Mouse (Mus musculus): ENCODE results near the gene Nfib. TPM values are rescaled to one million over a fixed set of nuclear protein-coding genes. Genes with fewer than 3 reads are reported as not detected.

Nfib gene
- total RNA-seq, 2 experiments from 2014 or later = 118 to 124 TPM

- DNase-seq (ENCODE audit: low spot score in 2 of 2) = no peak
Measured at GRCm38 (mm10) chr4:82398282-82398681, 307.3 kb downstream of the Nfib start.

GRCm38 (mm10) chr4:82396805-82397204 is 308.7 kb downstream of the Nfib start:
- no peak for DNase-seq (ENCODE audit: low spot score in 2 of 2)

GRCm38 (mm10) chr4:82396003-82396402 is 309.5 kb downstream of the Nfib start:
- no peak for DNase-seq (ENCODE audit: low spot score in 2 of 2)

GRCm38 (mm10) chr4:82394346-82394745 is 311.2 kb downstream of the Nfib start:
- DNase-seq (ENCODE audit: low spot score in 2 of 2) = no peak

GRCm38 (mm10) chr4:82393021-82393420 is 312.5 kb downstream of the Nfib start:
- no peak for DNase-seq (ENCODE audit: low spot score in 2 of 2)

GRCm38 (mm10) chr4:82392496-82392895 is 313.1 kb downstream of the Nfib start:
- DNase-seq (ENCODE audit: low spot score in 2 of 2) = no peak

- no peak for DNase-seq (ENCODE audit: low spot score in 2 of 2)
Measured at GRCm38 (mm10) chr4:82391726-82392472, 313.7 kb downstream of the Nfib start.

GRCm38 (mm10) chr4:82390545-82390944 is 315.0 kb downstream of the Nfib start:
- no peak for DNase-seq (ENCODE audit: low spot score in 2 of 2)

GRCm38 (mm10) chr4:82389876-82390275 is 315.7 kb downstream of the Nfib start:
- no peak for DNase-seq (ENCODE audit: low spot score in 2 of 2)

GRCm38 (mm10) chr4:82387620-82388019 is 317.9 kb downstream of the Nfib start:
- DNase-seq (ENCODE audit: low spot score in 2 of 2) = no peak

GRCm38 (mm10) chr4:82386222-82386993 is 319.1 kb downstream of the Nfib start:
- DNase-seq (ENCODE audit: low spot score in 2 of 2) = no peak

- no peak for DNase-seq (ENCODE audit: low spot score in 2 of 2)
Measured at GRCm38 (mm10) chr4:82385638-82386037, 319.9 kb downstream of the Nfib start.

- no peak for DNase-seq (ENCODE audit: low spot score in 2 of 2)
Measured at GRCm38 (mm10) chr4:82383991-82384731, 321.4 kb downstream of the Nfib start.

- no peak for DNase-seq (ENCODE audit: low spot score in 2 of 2)
Measured at GRCm38 (mm10) chr4:82383346-82383745, 322.2 kb downstream of the Nfib start.

- no peak for DNase-seq (ENCODE audit: low spot score in 2 of 2)
Measured at GRCm38 (mm10) chr4:82381786-82382185, 323.8 kb downstream of the Nfib start.

- DNase-seq (ENCODE audit: low spot score in 2 of 2) = no peak
Measured at GRCm38 (mm10) chr4:82380578-82380977, 325.0 kb downstream of the Nfib start.

- no peak for DNase-seq (ENCODE audit: low spot score in 2 of 2)
Measured at GRCm38 (mm10) chr4:82378050-82378449, 327.5 kb downstream of the Nfib start.

- no peak for DNase-seq (ENCODE audit: low spot score in 2 of 2)
Measured at GRCm38 (mm10) chr4:82377621-82378020, 327.9 kb downstream of the Nfib start.

GRCm38 (mm10) chr4:82374560-82374959 is 331.0 kb downstream of the Nfib start:
- no peak for DNase-seq (ENCODE audit: low spot score in 2 of 2)

- DNase-seq (ENCODE audit: low spot score in 2 of 2) = no peak
Measured at GRCm38 (mm10) chr4:82372217-82372616, 333.3 kb downstream of the Nfib start.

GRCm38 (mm10) chr4:82371471-82371870 is 334.1 kb downstream of the Nfib start:
- DNase-seq (ENCODE audit: low spot score in 2 of 2) = no peak
